Mouse (Mus musculus) layer of hippocampus, postnatal 14 days (tissue): Measurements from ENCODE around the gene Mrgprb2. TPM values are rescaled to one million over a fixed set of nuclear protein-coding genes. Genes with fewer than 3 reads are reported as not detected.

Source experiments
- DNase-seq, 2 experiments: peaks; one replicate each; pipeline ENCODE4 v3.0.0; 2021 to 2022; ENCODE audit warnings: low spot score in 2 of 2, mixed read lengths in 1 of 2
- long read RNA-seq, 2 experiments: library from polyadenylated mRNA; stranded (forward); transcript quantifications; one replicate each; pipeline ENCODE4 v2.0.0; 2021
- total RNA-seq, 2 experiments: library from RNA; stranded (reverse); gene quantifications; 2 replicates each; pipeline ENCODE4 v1.2.3; 2021

Mrgprb2 gene
- not detected for total RNA-seq
- long read RNA-seq, experiment 1: 0 reads
- long read RNA-seq, experiment 2: 0 reads

GRCm38 (mm10) chr7:48557986-48558385 is at the start of gene Mrgprb2:
Gene Mrgprb2 (minus strand): TSS chr7:48558086.
- DNase-seq: no peak

Other genes with a start within 250 kb of the Mrgprb2 start
- not detected for gene Mrgprb8, start 169.6 kb downstream of the Mrgprb2 start, total RNA-seq
- under 1 TPM in 1 of 2 experiments, not detected in 1; 0.51 TPM for gene Mrgprb1, start 101.7 kb downstream of the Mrgprb2 start, total RNA-seq
- gene Mrgprx2, start 58.8 kb downstream of the Mrgprb2 start, total RNA-seq: not detected
- not detected for gene Mrgprb3, start 85.7 kb upstream of the Mrgprb2 start, total RNA-seq
- 10 to 100 TPM; 28.1 to 28.5 TPM for gene Zdhhc13, start 230.9 kb upstream of the Mrgprb2 start, total RNA-seq